Mouse (Mus musculus) forebrain, embryonic 10.5 days (tissue): ENCODE results near the gene Olfr299. TPM values are rescaled to one million over a fixed set of nuclear protein-coding genes. Genes with fewer than 3 reads are reported as not detected.

Experiments used
- DNase-seq: peaks from one replicate; pipeline ENCODE4 v3.0.0-alpha.2; 2017; ENCODE audit warnings: low spot score; ENCODE audit errors: extremely low spot score
- H3K27ac ChIP-seq: fragments of 300-500 bp; sonication (generic); 2 replicates; pipeline ENCODE4 v1.5.1; 2016; ENCODE audit warnings: mild to moderate bottlenecking
- H3K27me3 ChIP-seq: fragments of 300-500 bp; sonication (generic); 2 replicates; pipeline ENCODE4 v1.6.1; 2016; ENCODE audit warnings: mild to moderate bottlenecking; ENCODE audit not compliant: poor library complexity, severe bottlenecking
- H3K36me3 ChIP-seq: fragments of 300-500 bp; sonication (generic); replicated peaks from 2 replicates; pipeline ENCODE4 v1.6.1; 2016; ENCODE audit warnings: mild to moderate bottlenecking, moderate library complexity
- H3K4me1 ChIP-seq: fragments of 300-500 bp; sonication (generic); 2 replicates; pipeline ENCODE4 v1.6.1; 2016
- H3K4me3 ChIP-seq: fragments of 300-500 bp; sonication (generic); 2 replicates; pipeline ENCODE4 v1.5.1; 2016; ENCODE audit warnings: mild to moderate bottlenecking, moderate library complexity
- H3K9me3 ChIP-seq: fragments of 300-500 bp; sonication (generic); 2 replicates; pipeline ENCODE4 v1.6.1; 2016; ENCODE audit warnings: mild to moderate bottlenecking, moderate library complexity
- WGBS: fragments of 180-500 bp; shearing (Covaris S2); methylation state at CpG from one replicate; pipeline ENCODE4 v1.1.7; 2016; 5-methylcytosine and 5-hydroxymethylcytosine counted together
- polyA plus RNA-seq: library from polyadenylated mRNA; unstranded; fragments of >200 nt; fragmentation: Nextera tagmentation; extraction: Ambion mirVana; gene quantifications from 2 replicates; pipeline ENCODE4 v1.2.1, GENCODE M21; 2016

Gene Olfr299
- not detected in 2 replicates for polyA plus RNA-seq

GRCm38 (mm10) chr7:86459621-86460020, at the start of gene Olfr299:
Gene Olfr299 (plus strand): TSS chr7:86459921.
- no peaks in the 10 kb centered on the region for H3K36me3 ChIP-seq
- H3K27ac ChIP-seq = no peak within 1 kb of the TSS
- H3K9me3 ChIP-seq = no peaks in the 10 kb centered on the region
- H3K4me3 ChIP-seq = no peak within 1 kb of the TSS
- H3K4me1 ChIP-seq = no peaks in the 10 kb centered on the region
- no peaks in the 10 kb centered on the region for H3K27me3 ChIP-seq
- WGBS = 91% methylated on average over 1 of the region's 1 CpGs
- DNase-seq = no peak

DNA sequence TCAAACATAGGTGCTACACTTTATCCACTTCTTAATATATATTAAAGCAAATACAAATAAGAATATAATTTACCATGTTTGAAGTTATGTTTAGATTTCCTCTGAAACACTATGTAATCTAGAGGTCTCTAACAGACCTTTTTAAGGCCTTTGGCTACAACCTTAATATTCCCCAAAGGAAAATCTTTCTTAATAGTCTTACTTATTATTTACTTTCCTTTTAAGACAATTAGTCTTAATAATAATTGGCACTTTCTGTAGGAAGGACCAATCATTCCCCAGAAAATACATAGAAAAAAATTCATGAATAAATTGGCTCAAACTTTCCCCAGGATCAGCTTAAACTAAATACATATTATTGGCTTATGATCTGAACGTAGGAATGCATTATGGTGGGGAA, 32.7 kb downstream of the Olfr299 start, which contains the start of gene Olfr298:
TSS of gene Olfr298 (minus strand) at position 101 of the 400 bp plus-strand sequence.
- Histone ChIP-seq H3K4me3 (no peak within 1 kb of the TSS), H3K27ac (no peak within 1 kb of the TSS), H3K27me3 (no peaks in the 10 kb centered on the region), H3K4me1 (no peaks in the 10 kb centered on the region), H3K9me3 (no peaks in the 10 kb centered on the region), H3K36me3 (no peaks in the 10 kb centered on the region)
- DNase-seq = no peak
- WGBS = 92% methylated on average over 1 of the region's 1 CpGs

Other genes starting within 250 kb of the Olfr299 start
- gene Vmn2r76, start 213.6 kb upstream of the Olfr299 start, polyA plus RNA-seq = not detected in 2 replicates
- not detected in 2 replicates for gene Olfr310, start 182.7 kb upstream of the Olfr299 start, polyA plus RNA-seq
- not detected in 2 replicates for gene Olfr309, start 146.2 kb upstream of the Olfr299 start, polyA plus RNA-seq
- gene Olfr308, start 134.3 kb upstream of the Olfr299 start, polyA plus RNA-seq = not detected in 2 replicates
- gene Olfr307, start 122.3 kb upstream of the Olfr299 start, polyA plus RNA-seq = not detected in 2 replicates
- gene Olfr305, start 93.0 kb upstream of the Olfr299 start, polyA plus RNA-seq = not detected in 2 replicates
- gene Olfr304, start 73.3 kb upstream of the Olfr299 start, polyA plus RNA-seq = not detected in 2 replicates
- gene Olfr303, start 62.1 kb upstream of the Olfr299 start, polyA plus RNA-seq = not detected in 2 replicates
- not detected in 2 replicates for gene Olfr301, start 56.1 kb upstream of the Olfr299 start, polyA plus RNA-seq
- not detected in 2 replicates for gene Olfr298, start 32.6 kb downstream of the Olfr299 start, polyA plus RNA-seq
- not detected in 2 replicates for gene Olfr297, start 60.0 kb downstream of the Olfr299 start, polyA plus RNA-seq
- gene Olfr295, start 123.9 kb downstream of the Olfr299 start, polyA plus RNA-seq = not detected in 2 replicates
- not detected in 2 replicates for gene Olfr294, start 156.7 kb downstream of the Olfr299 start, polyA plus RNA-seq
- not detected in 2 replicates for gene Olfr293, start 189.1 kb downstream of the Olfr299 start, polyA plus RNA-seq
- not detected in 2 replicates for gene Olfr292, start 228.4 kb downstream of the Olfr299 start, polyA plus RNA-seq